Mouse (Mus musculus): ENCODE measurements around the gene Efna5. TPM values are rescaled to one million over a fixed set of nuclear protein-coding genes. Genes with fewer than 3 reads are reported as not detected.

The Efna5 gene
- total RNA-seq, 2 experiments from 2014 or later = 32.8 to 41.9 TPM

DNA sequence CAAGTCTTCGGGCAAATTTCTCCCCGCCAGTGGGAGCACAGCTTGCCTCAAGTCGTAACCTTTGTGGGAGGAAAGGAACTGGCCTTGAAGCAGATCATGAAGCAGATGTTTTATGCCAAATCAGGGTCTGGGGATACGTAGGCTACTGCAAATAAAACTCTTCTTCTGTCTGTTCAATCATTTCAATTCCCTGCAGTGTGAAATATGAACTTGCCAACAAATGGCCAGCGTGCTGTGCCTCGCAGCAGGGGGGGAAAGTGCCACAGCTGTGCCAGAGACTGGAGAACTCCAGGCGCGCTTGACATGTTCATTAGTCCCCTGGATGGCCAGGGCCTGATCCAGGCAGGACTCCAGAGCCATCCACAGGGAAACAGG lies 255.5 kb downstream of the Efna5 start:
- intact Hi-C loops (cut with DNase I) = no loop called here
- DNase-seq = no peak

DNA sequence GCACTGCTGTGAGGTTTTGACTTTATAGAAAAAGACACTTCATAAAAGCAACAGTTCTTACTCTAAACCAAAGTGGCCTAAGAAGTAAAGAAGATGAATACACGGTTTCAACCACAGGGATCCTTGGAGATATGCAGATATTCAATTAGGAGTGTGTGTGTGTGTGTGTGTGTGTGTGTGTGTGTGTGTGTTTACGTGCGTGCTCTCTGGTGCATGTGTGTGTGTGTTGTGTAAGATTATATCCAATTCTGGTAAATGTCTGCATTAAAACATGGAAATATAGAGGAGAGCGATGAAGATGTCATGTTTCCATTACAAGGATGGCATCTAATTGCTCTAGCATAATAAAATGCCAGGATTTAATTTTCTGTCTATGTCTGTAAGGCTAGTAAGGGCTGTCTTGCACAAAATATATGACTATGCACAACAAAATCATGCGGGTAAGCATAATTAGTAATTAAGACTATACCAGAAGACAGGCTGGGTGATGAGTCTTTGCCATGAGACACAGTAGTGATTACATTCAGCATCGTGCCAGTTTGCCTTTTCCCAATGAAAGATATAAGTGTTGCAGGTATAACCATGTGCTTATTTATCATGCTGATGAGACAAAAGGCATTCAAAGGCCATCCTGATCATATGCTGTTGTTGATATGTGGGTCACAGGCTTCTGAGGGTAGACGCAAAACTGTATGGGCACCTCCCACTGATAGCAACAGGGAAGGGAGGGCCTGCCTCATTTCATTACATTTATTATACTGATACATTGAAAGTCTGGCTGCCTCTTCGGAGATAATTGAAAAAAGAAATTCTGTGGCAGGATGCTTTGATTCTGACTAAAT lies 256.1 kb downstream of the Efna5 start:
- no peak for DNase-seq
- intact Hi-C loops (cut with DNase I) = no loop called here

DNA sequence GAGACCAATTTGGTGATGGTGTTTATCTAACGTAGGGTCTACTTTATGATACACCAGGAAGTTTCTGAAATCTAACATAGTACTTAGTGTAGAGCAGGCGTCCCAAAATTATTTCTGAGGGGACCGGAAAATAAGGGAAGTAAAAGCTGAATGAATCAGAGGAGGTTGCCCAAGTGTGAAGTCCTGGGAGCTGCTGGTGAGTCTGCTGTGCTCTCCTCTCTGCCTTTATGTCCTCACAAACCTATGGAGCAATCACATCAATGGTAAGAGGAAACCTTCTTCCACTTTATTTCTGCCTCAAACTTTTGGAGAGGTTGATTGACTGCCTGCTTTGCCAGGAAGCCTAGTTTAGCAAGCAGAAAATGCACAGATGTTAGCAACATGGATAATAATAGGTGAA lies 257.9 kb downstream of the Efna5 start:
- no peak for DNase-seq

DNA sequence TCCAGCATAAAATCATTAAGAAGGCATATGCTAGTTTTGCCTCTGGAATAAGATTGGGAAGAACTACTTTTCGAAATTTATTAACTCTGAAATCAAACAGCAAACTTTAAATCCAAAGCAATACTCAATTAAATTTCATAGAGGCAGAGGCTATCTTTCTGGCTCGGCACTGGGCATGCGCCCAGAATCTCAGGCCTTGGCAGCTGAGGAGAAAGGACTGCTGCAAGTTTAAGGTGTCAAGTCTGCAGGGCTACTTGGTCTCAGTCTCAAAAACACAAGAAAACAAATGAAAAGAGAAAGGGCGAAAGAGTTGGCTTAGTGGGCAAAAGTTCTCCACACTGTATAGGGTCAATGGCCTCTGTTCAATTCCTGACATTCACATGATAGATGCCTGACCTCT lies 258.6 kb downstream of the Efna5 start:
- intact Hi-C loops (cut with DNase I) = no loop called here
- peak; percentile 46 to 48 for DNase-seq

More for the DNA sequence above, 257.9 kb downstream of the Efna5 start:
- intact Hi-C loops (cut with DNase I) = no loop called here

DNA sequence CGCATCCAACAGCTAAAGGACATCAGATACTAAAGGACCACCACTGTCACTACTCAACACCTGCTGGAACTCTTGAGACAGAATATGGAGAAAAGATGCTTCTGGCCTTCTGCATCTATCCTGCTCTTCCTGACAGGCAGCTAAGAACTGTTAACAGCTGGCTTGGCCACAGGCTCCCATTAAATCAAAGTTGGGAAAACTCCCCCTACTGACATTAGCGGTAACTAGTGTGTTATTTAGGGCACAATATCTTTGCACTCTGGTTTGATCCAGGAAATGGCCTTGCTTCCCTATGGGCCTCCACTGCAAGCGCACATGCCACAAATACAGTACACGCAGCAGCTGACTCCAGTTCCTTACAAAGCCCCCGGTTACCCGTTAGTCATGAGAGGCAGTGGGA lies 266.0 kb downstream of the Efna5 start:
- intact Hi-C loops (cut with DNase I) = no loop called here
- peak; percentile 41 for DNase-seq

DNA sequence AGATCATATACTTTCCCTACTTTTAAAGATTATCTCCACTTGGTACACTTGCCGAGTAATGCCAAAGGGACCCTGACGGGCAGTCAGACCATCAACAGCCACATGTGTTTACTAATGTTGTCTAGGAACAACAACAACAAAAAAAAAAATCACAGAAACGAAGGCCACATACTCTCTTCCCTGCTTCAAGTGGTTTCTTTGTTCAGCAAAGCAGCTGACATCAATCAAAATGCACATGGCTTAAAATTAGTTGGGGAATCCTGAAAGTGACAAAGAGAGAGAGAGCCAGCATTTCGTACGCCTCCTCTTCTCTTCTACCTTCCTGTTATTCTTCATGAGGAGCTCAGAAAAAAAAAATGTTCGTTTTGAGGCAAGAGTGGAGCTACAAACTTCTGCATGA lies 266.4 kb downstream of the Efna5 start:
- DNase-seq = peak in 1 of 2 experiments; percentile 11
- intact Hi-C loops (cut with DNase I) = no loop called here

DNA sequence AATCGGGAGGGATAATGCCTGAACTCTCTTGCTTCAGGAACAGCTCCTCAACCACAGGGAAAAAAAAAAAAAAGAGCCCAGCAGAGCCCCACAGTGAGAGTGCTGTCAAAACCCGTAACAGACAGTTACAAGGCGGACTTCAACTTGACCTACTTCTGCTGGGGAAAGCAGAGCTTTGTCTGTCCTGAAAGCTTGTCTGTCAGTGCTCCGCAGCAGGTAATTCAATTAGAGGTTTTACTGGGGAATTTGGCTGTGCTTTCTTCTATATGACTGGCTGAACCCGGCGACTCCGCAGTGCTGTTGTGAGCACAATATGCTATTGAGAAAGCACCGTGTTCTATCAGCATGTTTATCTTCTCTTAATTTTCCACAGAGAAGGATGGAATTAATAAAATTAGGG lies 266.9 kb downstream of the Efna5 start:
- intact Hi-C loops (cut with DNase I) = no loop called here
- DNase-seq = no peak

DNA sequence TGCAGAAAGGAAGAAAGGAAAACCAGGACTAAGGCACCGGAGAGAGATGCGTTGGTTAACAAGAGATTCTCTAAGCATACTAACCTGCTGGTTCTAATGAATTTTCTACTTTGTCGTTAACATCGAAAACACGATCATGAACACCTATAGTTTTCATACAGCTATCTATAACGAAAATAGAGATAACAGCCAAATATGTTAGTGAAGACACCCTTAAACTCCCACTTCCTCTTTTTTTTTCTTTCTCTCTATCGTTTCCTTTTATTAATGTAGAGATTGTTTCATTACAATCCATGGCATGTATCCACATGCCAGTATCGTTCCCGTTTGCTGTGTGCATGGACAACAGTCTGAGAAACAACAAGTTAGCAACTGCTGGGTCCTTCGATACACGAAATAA lies 267.9 kb downstream of the Efna5 start:
- intact Hi-C loops (cut with DNase I) = no loop called here
- no peak for DNase-seq

DNA sequence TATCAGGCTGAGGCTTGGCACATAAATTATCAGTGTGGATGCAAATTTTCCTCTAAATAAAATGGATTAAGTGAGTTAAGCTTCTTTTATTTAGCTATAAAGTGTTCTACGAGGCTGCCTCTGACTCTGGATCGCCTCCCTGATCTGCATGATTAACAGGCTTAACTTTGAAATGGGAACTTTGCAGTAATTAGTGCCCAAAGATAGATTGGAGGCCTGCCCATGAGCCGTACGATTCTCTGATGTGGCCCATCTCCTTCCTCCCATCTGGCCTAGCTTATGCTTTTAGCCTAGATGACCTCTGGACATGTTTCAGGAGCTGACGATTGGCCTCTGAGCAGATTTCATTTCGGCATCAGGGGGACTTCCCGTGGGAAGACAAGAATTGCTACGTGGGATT lies 273.0 kb downstream of the Efna5 start:
- intact Hi-C loops (cut with DNase I) = no loop called here
- no peak for DNase-seq

DNA sequence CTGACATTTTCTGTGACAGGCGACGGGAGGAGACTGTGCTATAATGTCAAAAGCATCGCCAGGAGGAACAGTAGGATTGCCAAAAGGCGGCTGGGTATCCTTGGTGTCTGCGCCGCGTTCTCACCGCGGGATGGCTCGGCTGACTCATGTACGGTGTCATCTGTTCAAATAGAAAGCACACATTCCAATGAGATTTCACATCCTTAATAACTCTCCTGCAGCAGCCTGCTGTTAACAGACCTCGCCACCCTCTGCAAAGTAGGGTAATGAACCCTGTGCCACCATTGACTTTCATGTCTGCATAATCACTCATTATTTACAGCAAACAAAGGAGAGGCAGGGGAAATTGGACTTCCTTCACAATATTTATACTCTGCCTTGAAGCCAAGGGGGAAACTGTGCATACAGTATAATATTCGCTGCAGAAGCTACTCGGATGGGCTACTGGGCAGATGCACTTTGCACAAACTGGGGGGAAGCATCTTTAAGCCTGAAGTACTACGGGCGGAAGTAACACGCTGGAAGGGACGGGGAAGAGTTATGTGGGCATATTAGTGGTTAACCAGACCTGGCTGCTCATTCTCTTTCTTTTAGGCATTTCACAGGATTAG lies 273.7 kb downstream of the Efna5 start:
- DNase-seq = no peak
- intact Hi-C loops (cut with DNase I) = no loop called here

DNA sequence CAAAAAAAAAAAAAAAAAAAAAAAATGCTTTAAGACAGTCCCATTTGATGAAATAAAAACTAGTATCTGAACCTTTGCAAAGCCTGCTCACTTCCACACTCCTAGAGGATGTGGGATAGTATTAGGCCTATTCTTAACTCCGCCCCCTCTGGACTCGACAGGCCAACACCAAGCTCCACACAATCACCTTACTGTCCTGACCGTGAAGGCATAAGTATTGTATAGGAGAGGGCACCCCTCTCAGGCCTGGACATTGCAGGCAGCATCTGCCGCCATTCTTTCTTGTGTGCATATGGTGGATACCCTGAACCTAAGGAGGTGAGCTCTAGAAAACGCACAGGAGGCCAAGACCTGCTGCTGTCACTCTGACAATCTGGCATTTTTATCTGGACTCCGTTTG lies 274.4 kb downstream of the Efna5 start:
- DNase-seq = no peak
- intact Hi-C loops (cut with DNase I) = no loop called here

DNA sequence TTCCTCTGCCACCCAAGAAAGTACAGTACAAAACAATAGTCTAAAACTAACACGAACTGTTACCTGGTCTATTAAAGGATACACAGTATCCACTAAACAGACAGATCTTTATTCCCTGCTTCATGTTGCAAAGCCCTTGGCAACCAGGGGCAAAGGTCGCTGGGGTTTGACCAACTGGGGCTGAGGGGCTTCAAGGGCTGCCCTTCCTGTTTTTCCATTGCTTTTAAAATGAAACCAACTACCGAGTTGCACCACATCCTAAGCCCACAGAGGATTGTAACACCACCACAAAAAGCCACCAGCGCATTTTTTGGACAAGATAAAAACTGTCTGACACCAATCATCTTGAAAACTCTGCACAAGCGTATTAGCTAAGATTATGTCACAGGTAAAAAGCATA lies 276.8 kb downstream of the Efna5 start:
- intact Hi-C loops (cut with DNase I) = no loop called here
- no peak for DNase-seq

DNA sequence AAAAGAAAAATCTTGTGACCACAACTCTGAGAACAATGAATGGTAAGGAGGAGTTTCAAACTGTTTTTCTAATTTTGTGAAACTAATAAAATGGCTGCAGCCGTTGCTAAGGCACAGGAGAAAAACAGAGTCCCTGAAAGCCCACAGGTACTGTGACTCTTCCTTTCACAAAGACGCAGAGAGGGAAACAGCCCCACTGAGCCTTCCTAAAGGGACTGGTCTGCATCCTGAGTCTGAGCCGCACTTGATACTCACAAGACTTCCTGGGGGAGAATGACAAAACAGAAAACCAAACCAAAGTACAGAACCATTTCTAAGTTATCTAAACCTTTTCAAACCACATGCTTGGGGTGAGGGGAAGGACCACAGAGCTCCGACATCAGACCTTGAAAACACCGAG lies 277.5 kb downstream of the Efna5 start:
- DNase-seq = no peak
- intact Hi-C loops (cut with DNase I) = no loop called here

DNA sequence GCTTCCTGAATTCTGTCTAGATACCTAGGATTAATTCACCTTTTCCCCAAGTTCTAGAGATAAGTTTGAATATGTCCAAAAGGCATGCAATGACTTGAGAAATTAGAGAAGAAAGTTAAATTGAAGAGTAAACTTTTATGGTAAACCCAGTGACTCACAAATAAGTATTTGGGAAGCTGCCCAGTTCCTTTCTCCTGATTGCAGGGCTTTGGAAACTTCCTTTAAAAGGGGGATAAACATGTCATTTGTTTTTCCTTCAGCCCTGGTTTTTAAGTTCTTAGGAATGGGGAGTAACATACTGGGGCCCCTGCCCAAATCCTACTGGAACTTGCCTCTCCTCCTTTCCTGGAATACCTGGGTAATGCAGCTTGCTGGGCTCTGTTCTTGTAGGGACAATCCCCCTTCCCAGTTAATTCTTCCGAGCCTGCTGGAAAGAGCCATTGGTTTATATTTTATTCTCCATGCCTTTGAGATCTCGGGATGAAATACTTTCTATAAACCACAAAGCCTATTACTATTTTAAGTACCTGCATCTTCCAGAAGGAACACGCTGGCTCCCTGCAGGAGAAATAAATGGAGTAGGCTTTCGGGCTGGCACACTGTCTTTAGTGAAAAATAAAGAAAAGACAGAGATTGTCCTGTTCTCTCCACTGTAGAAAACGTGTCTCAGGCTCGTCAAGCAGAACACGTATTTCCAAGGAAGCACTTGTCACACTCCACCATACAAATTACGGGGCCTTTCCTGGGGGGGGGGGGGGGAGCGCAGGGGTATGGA lies 282.2 kb downstream of the Efna5 start:
- intact Hi-C loops (cut with DNase I) = no loop called here
- DNase-seq = no peak

DNA sequence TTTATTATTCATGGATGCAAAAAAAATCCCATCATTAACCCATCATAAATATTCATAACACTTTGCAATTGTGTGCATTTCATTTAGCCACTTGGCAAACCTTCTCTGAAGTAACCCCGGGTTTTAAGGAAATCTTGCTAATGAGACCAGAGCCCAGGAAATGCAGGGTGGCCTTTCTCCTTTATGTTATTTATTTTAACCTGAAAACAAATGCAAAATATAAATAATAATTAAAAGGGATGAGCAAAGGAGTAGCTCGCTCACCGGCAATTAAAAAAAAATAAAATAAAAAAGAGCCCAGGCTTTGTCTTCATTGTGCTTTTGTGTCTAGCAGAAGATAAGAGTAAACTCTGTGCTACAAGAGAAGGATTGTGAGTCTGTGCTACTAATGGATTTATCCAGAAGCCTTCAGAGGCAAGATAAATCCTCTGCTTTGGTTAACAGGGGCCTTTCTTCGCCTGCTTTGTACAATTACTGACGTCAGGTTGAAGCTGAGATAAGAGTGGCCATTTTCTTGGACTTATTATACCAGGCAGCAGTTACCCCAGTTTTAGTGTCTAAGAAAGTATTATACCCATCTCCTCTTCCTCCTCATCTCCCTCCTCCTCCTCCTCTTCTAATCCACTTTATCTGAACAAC lies 288.6 kb downstream of the Efna5 start:
- DNase-seq = no peak
- intact Hi-C loops (cut with DNase I) = no loop called here

DNA sequence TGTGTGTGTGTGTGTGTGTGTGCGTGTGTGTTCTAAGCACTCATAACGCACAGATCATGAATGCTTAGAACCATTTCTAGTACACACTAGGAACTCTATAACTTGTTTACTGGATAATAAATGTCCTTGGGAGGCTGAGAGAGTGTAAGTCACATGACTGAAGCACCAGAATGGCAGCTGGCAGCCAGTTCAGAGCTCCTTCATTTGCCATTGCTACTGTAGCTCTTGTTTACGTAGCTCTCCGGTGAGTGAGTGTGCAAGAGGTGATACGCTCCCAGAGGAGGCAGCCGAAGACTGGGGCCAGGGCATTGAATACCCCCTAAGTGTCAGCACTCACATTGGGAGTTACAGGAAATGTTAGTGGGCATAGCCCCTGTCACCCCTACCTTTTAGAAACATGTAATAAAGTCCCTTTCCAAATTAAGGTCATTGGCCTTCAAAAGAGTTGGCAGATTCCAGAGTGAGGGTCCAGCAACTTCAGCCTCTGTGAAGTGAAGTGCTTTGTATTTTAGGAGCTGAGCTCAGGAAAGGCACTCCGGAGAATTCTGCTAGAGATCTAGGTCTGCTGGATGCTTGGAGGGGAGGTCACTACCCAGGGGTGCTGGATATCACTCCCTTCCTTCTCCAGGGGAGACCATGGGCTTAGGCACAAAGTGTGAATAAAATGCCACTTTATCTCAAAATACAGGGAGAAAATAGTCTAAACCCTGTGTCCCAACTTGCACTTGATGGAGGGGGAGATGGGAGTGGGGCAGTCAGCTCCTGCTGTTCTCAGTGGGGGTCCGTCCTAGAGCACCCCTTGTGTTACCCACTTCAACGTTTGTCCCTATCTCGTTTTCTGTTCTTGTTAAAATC lies 289.3 kb downstream of the Efna5 start:
- intact Hi-C loops (cut with DNase I) = no loop called here
- DNase-seq = no peak

DNA sequence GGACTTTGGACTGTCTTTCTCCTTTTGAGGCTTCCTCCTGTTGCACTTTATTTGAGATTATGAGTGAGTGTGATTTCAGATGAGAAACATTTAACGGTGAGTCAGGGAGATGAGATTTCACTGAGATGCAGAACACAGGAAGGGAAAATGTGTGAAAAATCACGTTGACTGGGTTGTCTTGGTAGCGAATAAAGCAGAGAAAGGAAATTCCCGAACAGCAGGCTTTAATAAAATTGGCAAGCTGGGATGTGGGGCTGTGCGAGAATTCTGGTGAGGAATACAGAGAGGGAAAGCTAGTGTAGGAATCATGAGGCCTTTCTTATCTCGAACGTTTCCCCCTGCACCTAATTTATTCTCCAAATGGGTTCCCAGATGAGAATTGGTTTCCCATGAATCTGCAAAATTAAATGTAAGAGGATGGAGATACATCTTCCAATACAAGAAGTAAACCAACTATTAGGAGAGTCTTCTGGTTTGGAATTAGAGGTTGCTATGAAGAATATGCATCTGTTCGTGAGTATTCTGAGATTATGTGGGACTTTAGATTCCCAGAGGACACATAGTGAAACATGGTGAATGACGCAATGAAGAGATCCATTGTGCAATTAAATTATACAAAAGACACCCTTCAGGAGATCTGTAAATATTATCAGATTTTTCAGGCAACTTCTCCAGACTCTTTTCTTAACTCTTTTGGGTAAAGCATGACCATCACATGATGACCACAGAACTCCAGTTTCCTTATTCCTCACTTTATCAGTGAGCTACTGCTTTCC lies 290.2 kb downstream of the Efna5 start:
- intact Hi-C loops (cut with DNase I) = no loop called here
- no peak for DNase-seq

DNA sequence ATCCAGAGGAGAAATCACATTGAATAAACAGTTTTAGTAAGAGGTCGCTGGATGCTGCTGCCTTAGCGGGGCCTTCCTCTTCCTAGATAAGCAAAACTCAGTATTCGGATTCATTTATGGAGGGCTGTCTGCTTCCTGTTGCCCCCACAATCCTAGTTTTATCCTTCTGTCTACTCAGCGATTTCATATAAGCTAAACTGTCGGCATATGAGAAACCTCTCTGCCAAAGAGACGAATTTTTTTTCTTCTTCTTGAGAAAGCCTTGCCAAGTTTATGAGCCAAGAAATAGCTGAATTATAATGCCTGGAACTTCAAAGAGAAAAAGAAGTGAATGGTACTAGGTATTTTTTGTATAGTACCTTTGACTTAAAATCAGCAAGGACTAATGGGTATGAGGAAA lies 301.0 kb downstream of the Efna5 start:
- intact Hi-C loops (cut with DNase I) = no loop called here
- DNase-seq = no peak

DNA sequence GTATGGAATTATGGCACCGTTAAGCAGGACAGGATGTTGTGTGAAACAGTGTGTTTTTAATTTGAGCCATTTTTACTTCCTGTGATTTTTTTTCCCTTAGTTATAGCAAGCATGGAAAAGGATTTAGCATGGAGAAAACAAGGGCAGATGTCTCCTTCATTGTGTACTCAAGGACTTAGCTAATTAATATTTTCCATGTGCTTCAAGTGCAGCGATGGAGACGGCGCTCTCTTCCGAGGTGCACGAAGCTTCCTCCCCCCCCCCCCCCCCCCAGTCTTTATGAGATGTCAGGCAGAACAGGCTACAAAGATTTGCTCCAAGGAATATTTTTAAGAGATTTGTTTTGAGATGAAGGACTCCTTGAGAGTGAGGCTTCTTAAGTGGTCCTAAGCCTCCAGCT lies 301.5 kb downstream of the Efna5 start:
- DNase-seq = no peak
- intact Hi-C loops (cut with DNase I) = no loop called here

Data from heart, postnatal 10 days (tissue).